Mouse (Mus musculus): ENCODE data around the gene Camta1. TPM values are rescaled to one million over a fixed set of nuclear protein-coding genes. Genes with fewer than 3 reads are reported as not detected.

Camta1 gene
- polyA plus RNA-seq, 1 experiment from 2014 or later = 83.5 TPM

- no peak for ATAC-seq (ENCODE audit: low FRiP score, low TSS enrichment)
- H3K9me3 ChIP-seq (ENCODE audit: low read length) = no peaks in the 10 kb centered on the region
- 39% methylated on average over 23 of the region's 23 CpGs for WGBS
Measured at GRCm38 (mm10) chr4:151334951-151335742, 526.5 kb downstream of the Camta1 start.

GRCm38 (mm10) chr4:151332074-151332849 lies 529.4 kb downstream of the Camta1 start:
- no peaks in the 10 kb centered on the region for H3K9me3 ChIP-seq (ENCODE audit: low read length)
- WGBS = 81% methylated on average over 19 of the region's 19 CpGs
- H3K36me3 ChIP-seq (ENCODE audit: insufficient read depth, low read length) = no peaks in the 10 kb centered on the region
- no peak overlapping the region for H3K9ac ChIP-seq (replicated peaks; ENCODE audit: low read length)
- no peak overlapping the region for H3K27ac ChIP-seq (ENCODE audit: low read length)
- H3K4me2 ChIP-seq (replicated peaks; ENCODE audit: low read depth, low read length) = no peak overlapping the region
- no peaks in the 10 kb centered on the region for H3K27me3 ChIP-seq (ENCODE audit: insufficient read depth, low read length)
- ATAC-seq (ENCODE audit: low FRiP score, low TSS enrichment) = no peak
- no peak overlapping the region for H3K4me3 ChIP-seq (ENCODE audit: low read length)
- no peaks in the 10 kb centered on the region for H3K4me1 ChIP-seq (ENCODE audit: insufficient read depth, low read length)

More at GRCm38 (mm10) chr4:151334951-151335742, 526.5 kb downstream of the Camta1 start:
- Histone ChIP-seq H3K4me1 (ENCODE audit: insufficient read depth, low read length) (peaks cover 5% of the 10 kb centered on the region; the same call in 1 of the 2 replicates), H3K9ac (replicated peaks; ENCODE audit: low read length) (no peak overlapping the region), H3K27me3 (ENCODE audit: insufficient read depth, low read length) (no peaks in the 10 kb centered on the region), H3K36me3 (ENCODE audit: insufficient read depth, low read length) (no peaks in the 10 kb centered on the region), H3K27ac (ENCODE audit: low read length) (no peak overlapping the region), H3K4me3 (ENCODE audit: low read length) (no peak overlapping the region), H3K4me2 (replicated peaks; ENCODE audit: low read depth, low read length) (no peak overlapping the region)

- WGBS = 71% methylated on average over 8 of the region's 8 CpGs
- Histone ChIP-seq H3K9me3 (ENCODE audit: low read length) (no peaks in the 10 kb centered on the region), H3K36me3 (ENCODE audit: insufficient read depth, low read length) (no peaks in the 10 kb centered on the region), H3K27me3 (ENCODE audit: insufficient read depth, low read length) (no peaks in the 10 kb centered on the region), H3K4me1 (ENCODE audit: insufficient read depth, low read length) (no peaks in the 10 kb centered on the region), H3K9ac (replicated peaks; ENCODE audit: low read length) (no peak overlapping the region), H3K4me2 (replicated peaks; ENCODE audit: low read depth, low read length) (no peak overlapping the region), H3K27ac (ENCODE audit: low read length) (no peak overlapping the region), H3K4me3 (ENCODE audit: low read length) (no peak overlapping the region)
- ATAC-seq (ENCODE audit: low FRiP score, low TSS enrichment) = no peak
Measured at GRCm38 (mm10) chr4:151330983-151331382, 530.7 kb downstream of the Camta1 start.

- no peaks in the 10 kb centered on the region for H3K4me1 ChIP-seq (ENCODE audit: insufficient read depth, low read length)
- no peaks in the 10 kb centered on the region for H3K9me3 ChIP-seq (ENCODE audit: low read length)
- no peak overlapping the region for H3K4me2 ChIP-seq (replicated peaks; ENCODE audit: low read depth, low read length)
- no peak overlapping the region for H3K4me3 ChIP-seq (ENCODE audit: low read length)
- no peak overlapping the region for H3K27ac ChIP-seq (ENCODE audit: low read length)
- no peak for ATAC-seq (ENCODE audit: low FRiP score, low TSS enrichment)
- WGBS = 51% methylated on average over 6 of the region's 6 CpGs
- H3K9ac ChIP-seq (replicated peaks; ENCODE audit: low read length) = no peak overlapping the region
- H3K27me3 ChIP-seq (ENCODE audit: insufficient read depth, low read length) = no peaks in the 10 kb centered on the region
- H3K36me3 ChIP-seq (ENCODE audit: insufficient read depth, low read length) = no peaks in the 10 kb centered on the region
Measured at GRCm38 (mm10) chr4:151328071-151328470, 533.6 kb downstream of the Camta1 start.

GRCm38 (mm10) chr4:151326971-151327686 lies 534.5 kb downstream of the Camta1 start:
- Histone ChIP-seq H3K4me2 (replicated peaks; ENCODE audit: low read depth, low read length) (no peak overlapping the region), H3K4me3 (ENCODE audit: low read length) (no peak overlapping the region), H3K27ac (ENCODE audit: low read length) (no peak overlapping the region), H3K4me1 (ENCODE audit: insufficient read depth, low read length) (no peaks in the 10 kb centered on the region), H3K9ac (replicated peaks; ENCODE audit: low read length) (no peak overlapping the region), H3K9me3 (ENCODE audit: low read length) (no peaks in the 10 kb centered on the region), H3K36me3 (ENCODE audit: insufficient read depth, low read length) (no peaks in the 10 kb centered on the region), H3K27me3 (ENCODE audit: insufficient read depth, low read length) (no peaks in the 10 kb centered on the region)
- no peak for ATAC-seq (ENCODE audit: low FRiP score, low TSS enrichment)
- WGBS = 89% methylated on average over 8 of the region's 8 CpGs

GRCm38 (mm10) chr4:151316428-151316827 lies 545.2 kb downstream of the Camta1 start:
- no peak overlapping the region for H3K4me2 ChIP-seq (replicated peaks; ENCODE audit: low read depth, low read length)
- H3K27ac ChIP-seq (ENCODE audit: low read length) = no peak overlapping the region
- no peaks in the 10 kb centered on the region for H3K4me1 ChIP-seq (ENCODE audit: insufficient read depth, low read length)
- no peak for ATAC-seq (ENCODE audit: low FRiP score, low TSS enrichment)
- H3K9me3 ChIP-seq (ENCODE audit: low read length) = no peaks in the 10 kb centered on the region
- 79% methylated on average over 10 of the region's 10 CpGs for WGBS
- no peak overlapping the region for H3K4me3 ChIP-seq (ENCODE audit: low read length)
- H3K27me3 ChIP-seq (ENCODE audit: insufficient read depth, low read length) = no peaks in the 10 kb centered on the region
- H3K9ac ChIP-seq (replicated peaks; ENCODE audit: low read length) = no peak overlapping the region
- H3K36me3 ChIP-seq (ENCODE audit: insufficient read depth, low read length) = no peaks in the 10 kb centered on the region

GRCm38 (mm10) chr4:151315726-151316125 lies 546.0 kb downstream of the Camta1 start:
- no peaks in the 10 kb centered on the region for H3K9me3 ChIP-seq (ENCODE audit: low read length)
- no peak for ATAC-seq (ENCODE audit: low FRiP score, low TSS enrichment)
- H3K4me2 ChIP-seq (replicated peaks; ENCODE audit: low read depth, low read length) = no peak overlapping the region
- no peaks in the 10 kb centered on the region for H3K27me3 ChIP-seq (ENCODE audit: insufficient read depth, low read length)
- no peaks in the 10 kb centered on the region for H3K36me3 ChIP-seq (ENCODE audit: insufficient read depth, low read length)
- WGBS = 71% methylated on average over 10 of the region's 10 CpGs
- peaks cover 7% of the 10 kb centered on the region for H3K4me1 ChIP-seq (ENCODE audit: insufficient read depth, low read length)
- no peak overlapping the region for H3K9ac ChIP-seq (replicated peaks; ENCODE audit: low read length)
- no peak overlapping the region for H3K4me3 ChIP-seq (ENCODE audit: low read length)
- H3K27ac ChIP-seq (ENCODE audit: low read length) = no peak overlapping the region

- Histone ChIP-seq H3K4me3 (ENCODE audit: low read length) (no peak overlapping the region), H3K9ac (replicated peaks; ENCODE audit: low read length) (0 out of 2 replicates have a peak overlapping the region, but pooled peaks have one; percentile 9), H3K4me1 (ENCODE audit: insufficient read depth, low read length) (peaks cover 28% of the 10 kb centered on the region), H3K36me3 (ENCODE audit: insufficient read depth, low read length) (no peaks in the 10 kb centered on the region), H3K27ac (ENCODE audit: low read length) (peak overlapping the region; percentile 76), H3K4me2 (replicated peaks; ENCODE audit: low read depth, low read length) (no peak overlapping the region), H3K9me3 (ENCODE audit: low read length) (no peaks in the 10 kb centered on the region), H3K27me3 (ENCODE audit: insufficient read depth, low read length) (no peaks in the 10 kb centered on the region)
- 69% methylated on average over 8 of the region's 8 CpGs for WGBS
- ATAC-seq (ENCODE audit: low FRiP score, low TSS enrichment) = 0 out of 2 replicates have a peak, but pooled peaks have one; percentile 7
Measured at GRCm38 (mm10) chr4:151310773-151311172, 550.9 kb downstream of the Camta1 start.

- Histone ChIP-seq H3K27me3 (ENCODE audit: insufficient read depth, low read length) (no peaks in the 10 kb centered on the region), H3K27ac (ENCODE audit: low read length) (peak overlapping the region; percentile 76), H3K4me2 (replicated peaks; ENCODE audit: low read depth, low read length) (no peak overlapping the region), H3K9me3 (ENCODE audit: low read length) (no peaks in the 10 kb centered on the region), H3K4me3 (ENCODE audit: low read length) (no peak overlapping the region), H3K9ac (replicated peaks; ENCODE audit: low read length) (no peak overlapping the region), H3K36me3 (ENCODE audit: insufficient read depth, low read length) (no peaks in the 10 kb centered on the region), H3K4me1 (ENCODE audit: insufficient read depth, low read length) (peaks cover 28% of the 10 kb centered on the region)
- 9% methylated on average over 12 of the region's 12 CpGs for WGBS
- ATAC-seq (ENCODE audit: low FRiP score, low TSS enrichment) = peak; percentile 87
Measured at GRCm38 (mm10) chr4:151310056-151310685, 551.5 kb downstream of the Camta1 start.

Measured in kidney, embryonic 16.5 days (tissue).